Mouse (Mus musculus): ENCODE results near the gene Atp2a3. TPM values are rescaled to one million over a fixed set of nuclear protein-coding genes. Genes with fewer than 3 reads are reported as not detected.

Atp2a3 gene
- polyA plus RNA-seq, 1 experiment from 2014 or later, result 1.3 TPM

- Histone ChIP-seq H3K9ac (no peak overlapping the region), H3K4me3 (no peak overlapping the region), H3K9me3 (no peaks in the 10 kb centered on the region), H3K4me2 (no peak overlapping the region), H3K4me1 (no peaks in the 10 kb centered on the region), H3K27me3 (no peaks in the 10 kb centered on the region), H3K36me3 (no peaks in the 10 kb centered on the region), H3K27ac (no peak overlapping the region)
- no peak for ATAC-seq (ENCODE audit: insufficient number of reproducible peaks, insufficient read depth, low FRiP score, low TSS enrichment, low read depth)
- 79% methylated on average over 9 of the region's 9 CpGs for WGBS
These were observed 29.7 kb downstream of the Atp2a3 start for GRCm38 (mm10) chr11:72990688-72991087.

GRCm38 (mm10) chr11:72991961-72992360 lies 31.0 kb downstream of the Atp2a3 start:
- Histone ChIP-seq H3K9ac (no peak overlapping the region), H3K36me3 (no peaks in the 10 kb centered on the region), H3K4me2 (no peak overlapping the region), H3K4me3 (no peak overlapping the region), H3K4me1 (no peaks in the 10 kb centered on the region), H3K27ac (no peak overlapping the region), H3K9me3 (no peaks in the 10 kb centered on the region), H3K27me3 (no peaks in the 10 kb centered on the region)
- ATAC-seq (ENCODE audit: insufficient number of reproducible peaks, insufficient read depth, low FRiP score, low TSS enrichment, low read depth), result no peak
- 52% methylated on average over 9 of the region's 9 CpGs for WGBS

GRCm38 (mm10) chr11:72996346-72996745 lies 35.4 kb downstream of the Atp2a3 start:
- WGBS, result 90% methylated on average over 6 of the region's 6 CpGs
- H3K4me1 ChIP-seq, result no peaks in the 10 kb centered on the region

GRCm38 (mm10) chr11:72996781-72997180 lies 35.8 kb downstream of the Atp2a3 start:
- Histone ChIP-seq H3K4me2 (no peak overlapping the region), H3K4me1 (no peaks in the 10 kb centered on the region), H3K4me3 (no peak overlapping the region), H3K27me3 (no peaks in the 10 kb centered on the region), H3K27ac (no peak overlapping the region), H3K9ac (no peak overlapping the region), H3K36me3 (no peaks in the 10 kb centered on the region), H3K9me3 (no peaks in the 10 kb centered on the region)
- no peak for ATAC-seq (ENCODE audit: insufficient number of reproducible peaks, insufficient read depth, low FRiP score, low TSS enrichment, low read depth)
- 77% methylated on average over 2 of the region's 2 CpGs for WGBS

More at GRCm38 (mm10) chr11:72996346-72996745, 35.4 kb downstream of the Atp2a3 start:
- H3K9ac ChIP-seq, result no peak overlapping the region
- H3K27ac ChIP-seq, result no peak overlapping the region
- no peaks in the 10 kb centered on the region for H3K9me3 ChIP-seq
- H3K4me2 ChIP-seq, result no peak overlapping the region
- no peaks in the 10 kb centered on the region for H3K36me3 ChIP-seq
- no peaks in the 10 kb centered on the region for H3K27me3 ChIP-seq
- no peak for ATAC-seq (ENCODE audit: insufficient number of reproducible peaks, insufficient read depth, low FRiP score, low TSS enrichment, low read depth)
- no peak overlapping the region for H3K4me3 ChIP-seq

GRCm38 (mm10) chr11:72997529-72998326 lies 36.8 kb downstream of the Atp2a3 start:
- WGBS, result 69% methylated on average over 13 of the region's 13 CpGs
- ATAC-seq (ENCODE audit: insufficient number of reproducible peaks, insufficient read depth, low FRiP score, low TSS enrichment, low read depth), result no peak

GRCm38 (mm10) chr11:72998771-72999170 lies 37.8 kb downstream of the Atp2a3 start, which contains the start of gene P2rx1:
TSS of gene P2rx1 (plus strand) at chr11:72999103.
- no peak within 1 kb of the TSS for H3K4me3 ChIP-seq
- WGBS, result 43% methylated on average over 8 of the region's 8 CpGs
- no peaks in the 10 kb centered on the region for H3K27me3 ChIP-seq
- H3K36me3 ChIP-seq, result no peaks in the 10 kb centered on the region
- no peaks in the 10 kb centered on the region for H3K9me3 ChIP-seq
- no peaks in the 10 kb centered on the region for H3K4me1 ChIP-seq
- no peak within 1 kb of the TSS for H3K9ac ChIP-seq
- ATAC-seq (ENCODE audit: insufficient number of reproducible peaks, insufficient read depth, low FRiP score, low TSS enrichment, low read depth), result 0 out of 2 replicates have a peak, but pooled peaks have one; percentile 27
- no peak within 1 kb of the TSS for H3K4me2 ChIP-seq
- no peak within 1 kb of the TSS for H3K27ac ChIP-seq

More at GRCm38 (mm10) chr11:72997529-72998326, 36.8 kb downstream of the Atp2a3 start:
- Histone ChIP-seq H3K36me3 (no peaks in the 10 kb centered on the region), H3K4me2 (no peak overlapping the region), H3K9ac (no peak overlapping the region), H3K9me3 (no peaks in the 10 kb centered on the region), H3K4me3 (no peak overlapping the region), H3K4me1 (no peaks in the 10 kb centered on the region), H3K27ac (no peak overlapping the region), H3K27me3 (no peaks in the 10 kb centered on the region)

GRCm38 (mm10) chr11:73001029-73001428 lies 40.1 kb downstream of the Atp2a3 start:
- Histone ChIP-seq H3K27me3 (no peaks in the 10 kb centered on the region), H3K9me3 (no peaks in the 10 kb centered on the region), H3K36me3 (no peaks in the 10 kb centered on the region), H3K4me3 (no peak overlapping the region), H3K4me2 (no peak overlapping the region), H3K4me1 (no peaks in the 10 kb centered on the region), H3K27ac (no peak overlapping the region), H3K9ac (no peak overlapping the region)
- 8% methylated on average over 6 of the region's 6 CpGs for WGBS
- ATAC-seq (ENCODE audit: insufficient number of reproducible peaks, insufficient read depth, low FRiP score, low TSS enrichment, low read depth), result no peak

- H3K27me3 ChIP-seq, result peaks cover 28% of the 10 kb centered on the region
- WGBS, result 5% methylated on average over 2 of the region's 2 CpGs
- ATAC-seq (ENCODE audit: insufficient number of reproducible peaks, insufficient read depth, low FRiP score, low TSS enrichment, low read depth), result no peak
- no peaks in the 10 kb centered on the region for H3K9me3 ChIP-seq
- H3K4me2 ChIP-seq, result no peak overlapping the region
- H3K36me3 ChIP-seq, result no peaks in the 10 kb centered on the region
- H3K9ac ChIP-seq, result no peak overlapping the region
- H3K4me3 ChIP-seq, result no peak overlapping the region
- H3K27ac ChIP-seq, result no peak overlapping the region
- H3K4me1 ChIP-seq, result no peaks in the 10 kb centered on the region
These were observed 45.4 kb downstream of the Atp2a3 start for GRCm38 (mm10) chr11:73006377-73006776.

- Histone ChIP-seq H3K4me1 (no peaks in the 10 kb centered on the region), H3K27ac (no peak overlapping the region), H3K9me3 (no peaks in the 10 kb centered on the region), H3K9ac (no peak overlapping the region), H3K27me3 (peaks cover 28% of the 10 kb centered on the region), H3K4me2 (no peak overlapping the region), H3K4me3 (no peak overlapping the region), H3K36me3 (no peaks in the 10 kb centered on the region)
- ATAC-seq (ENCODE audit: insufficient number of reproducible peaks, insufficient read depth, low FRiP score, low TSS enrichment, low read depth), result no peak
- whole genome bisulfite sequencing, result 59% methylated on average over 3 of the region's 3 CpGs
These were observed 46.1 kb downstream of the Atp2a3 start for GRCm38 (mm10) chr11:73007113-73007512.

GRCm38 (mm10) chr11:73007698-73008481 lies 46.9 kb downstream of the Atp2a3 start:
- H3K4me1 ChIP-seq, result no peaks in the 10 kb centered on the region

GRCm38 (mm10) chr11:73008826-73009225 lies 47.9 kb downstream of the Atp2a3 start:
- H3K4me1 ChIP-seq, result no peaks in the 10 kb centered on the region
- 67% methylated on average over 2 of the region's 2 CpGs for WGBS
- H3K4me3 ChIP-seq, result no peak overlapping the region
- H3K9me3 ChIP-seq, result no peaks in the 10 kb centered on the region
- no peak for ATAC-seq (ENCODE audit: insufficient number of reproducible peaks, insufficient read depth, low FRiP score, low TSS enrichment, low read depth)
- no peak overlapping the region for H3K9ac ChIP-seq
- peaks cover 28% of the 10 kb centered on the region for H3K27me3 ChIP-seq
- no peak overlapping the region for H3K4me2 ChIP-seq
- no peaks in the 10 kb centered on the region for H3K36me3 ChIP-seq
- H3K27ac ChIP-seq, result no peak overlapping the region

More at GRCm38 (mm10) chr11:73007698-73008481, 46.9 kb downstream of the Atp2a3 start:
- Histone ChIP-seq H3K27ac (no peak overlapping the region), H3K4me2 (no peak overlapping the region), H3K9me3 (no peaks in the 10 kb centered on the region), H3K27me3 (peaks cover 28% of the 10 kb centered on the region), H3K4me3 (no peak overlapping the region), H3K36me3 (no peaks in the 10 kb centered on the region), H3K9ac (no peak overlapping the region)
- 65% methylated on average over 11 of the region's 11 CpGs for WGBS
- ATAC-seq (ENCODE audit: insufficient number of reproducible peaks, insufficient read depth, low FRiP score, low TSS enrichment, low read depth), result no peak
